Mouse (Mus musculus): ENCODE data around the gene Rita1. TPM values are rescaled to one million over a fixed set of nuclear protein-coding genes. Genes with fewer than 3 reads are reported as not detected.
A peak's percentile ranks its signal among the peaks of the same experiment; 100 is the strongest.

Rita1 gene
- polyA plus RNA-seq, 1 experiment = 8.0 TPM

DNA sequence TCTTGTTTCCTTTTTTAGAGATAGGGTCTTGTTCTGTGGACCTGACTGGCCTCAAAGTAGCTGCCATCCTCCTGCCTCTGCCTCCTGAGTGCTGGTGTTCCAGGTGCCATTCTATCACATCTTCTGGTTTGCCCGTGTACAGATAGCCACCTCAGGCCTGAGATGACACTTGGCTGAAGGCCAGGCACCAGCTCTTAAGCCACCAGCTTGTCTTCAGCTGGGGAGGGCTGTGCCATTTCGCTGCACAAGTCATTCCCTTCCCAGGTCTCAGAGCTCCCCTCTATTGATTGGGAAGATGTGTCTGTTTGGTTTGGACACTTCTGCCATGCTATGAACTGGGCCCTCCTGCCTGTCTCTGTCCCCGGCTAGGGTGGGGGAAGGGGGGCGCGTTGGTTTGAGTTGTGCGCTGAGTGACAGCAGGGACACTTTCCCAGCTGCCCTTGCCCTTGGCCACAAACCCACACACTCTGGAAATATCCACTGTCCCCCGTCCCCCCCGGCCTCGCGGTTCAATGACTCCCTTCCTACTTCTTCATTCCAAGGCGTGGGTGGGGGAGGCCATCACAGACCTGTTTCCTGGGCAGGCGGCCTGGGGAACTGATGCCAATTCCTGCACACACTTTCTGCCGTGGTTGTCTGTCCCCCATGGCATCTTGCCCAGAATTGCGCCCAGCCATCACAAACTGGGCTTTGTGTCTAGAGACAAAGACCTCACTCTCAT, 31.1 kb upstream of the Rita1 start:
- no peaks in the 10 kb centered on the region for H3K27me3 ChIP-seq (ENCODE audit: control insufficient read depth, insufficient read depth, low read length)
- WGBS = 14% methylated on average over 14 of the region's 14 CpGs
- no peak overlapping the region for H3K4me3 ChIP-seq (ENCODE audit: extremely low read depth, insufficient read depth, insufficient read length)
- H3K36me3 ChIP-seq (ENCODE audit: control insufficient read depth, insufficient read depth, low read length) = no peaks in the 10 kb centered on the region
- DNase-seq (ENCODE audit: low read depth in 1 of 2, low spot score in 2 of 2) = no peak
- peaks cover 18% of the 10 kb centered on the region; the same call in 1 of the 2 replicates for H3K4me1 ChIP-seq (ENCODE audit: control insufficient read depth, insufficient read depth, insufficient read length)
- no peak overlapping the region for H3K27ac ChIP-seq (ENCODE audit: insufficient read depth, low read length)
- TF ChIP-seq CTCF (IDR thresholded peaks at IDR 0.05; ENCODE audit: extremely low read depth, insufficient read depth, insufficient read length, insufficient replicate concordance) (no peak), POLR2A (IDR thresholded peaks at IDR 0.05; ENCODE audit: low read depth, low read length) (no peak)

DNA sequence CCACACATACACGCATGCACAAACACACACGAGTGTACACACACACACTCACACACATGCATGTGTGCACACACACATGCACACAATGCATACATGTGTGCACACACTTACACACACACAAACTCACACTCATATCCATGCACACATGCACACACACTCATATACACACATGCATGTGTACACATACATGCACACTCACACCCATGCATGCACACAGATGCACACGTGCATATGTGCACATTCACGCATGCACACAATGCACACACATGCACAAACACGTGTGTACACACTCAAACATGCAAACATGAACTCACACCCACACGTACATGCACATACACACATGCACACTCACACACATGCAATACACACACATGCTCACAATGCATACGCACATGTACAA, 27.7 kb upstream of the Rita1 start:
- TF ChIP-seq CTCF (IDR thresholded peaks at IDR 0.05; ENCODE audit: extremely low read depth, insufficient read depth, insufficient read length, insufficient replicate concordance) = no peak
- no peak for TF ChIP-seq POLR2A (IDR thresholded peaks at IDR 0.05; ENCODE audit: low read depth, low read length)
- H3K4me3 ChIP-seq (ENCODE audit: extremely low read depth, insufficient read depth, insufficient read length) = no peak overlapping the region
- H3K27me3 ChIP-seq (ENCODE audit: control insufficient read depth, insufficient read depth, low read length) = no peaks in the 10 kb centered on the region
- peaks cover 9% of the 10 kb centered on the region; the same call in 1 of the 2 replicates for H3K4me1 ChIP-seq (ENCODE audit: control insufficient read depth, insufficient read depth, insufficient read length)
- no peak for DNase-seq (ENCODE audit: low read depth in 1 of 2, low spot score in 2 of 2)
- no peak overlapping the region for H3K27ac ChIP-seq (ENCODE audit: insufficient read depth, low read length)
- H3K36me3 ChIP-seq (ENCODE audit: control insufficient read depth, insufficient read depth, low read length) = no peaks in the 10 kb centered on the region
- WGBS = 90% methylated on average over 7 of the region's 7 CpGs

DNA sequence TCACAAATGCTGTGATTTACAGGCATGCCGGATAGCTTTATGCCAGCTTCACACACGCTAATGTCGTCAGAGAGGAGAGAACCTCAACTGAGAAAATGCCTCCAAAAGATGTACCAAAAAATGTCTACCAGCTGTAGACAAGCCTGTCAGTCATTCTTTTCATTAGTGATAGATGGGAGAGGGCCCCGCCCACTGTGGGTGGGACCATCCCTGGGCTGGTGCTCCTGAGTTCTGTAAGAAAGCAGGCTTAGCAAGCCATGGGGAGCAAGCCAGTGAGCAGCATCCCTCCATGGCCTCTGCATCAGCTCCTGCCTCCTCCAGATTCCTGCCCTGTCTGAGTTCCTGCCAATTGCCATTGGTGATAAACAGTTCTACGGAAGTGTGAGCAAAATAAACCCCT, 23.2 kb upstream of the Rita1 start:
- no peak for DNase-seq (ENCODE audit: low read depth in 1 of 2, low spot score in 2 of 2)
- no peaks in the 10 kb centered on the region for H3K36me3 ChIP-seq (ENCODE audit: control insufficient read depth, insufficient read depth, low read length)
- no peak overlapping the region for H3K27ac ChIP-seq (ENCODE audit: insufficient read depth, low read length)
- 88% methylated on average over 5 of the region's 5 CpGs for WGBS
- peaks cover 13% of the 10 kb centered on the region; the same call in 1 of the 2 replicates for H3K4me1 ChIP-seq (ENCODE audit: control insufficient read depth, insufficient read depth, insufficient read length)
- no peak for TF ChIP-seq POLR2A (IDR thresholded peaks at IDR 0.05; ENCODE audit: low read depth, low read length)
- TF ChIP-seq CTCF (IDR thresholded peaks at IDR 0.05; ENCODE audit: extremely low read depth, insufficient read depth, insufficient read length, insufficient replicate concordance) = no peak
- no peak overlapping the region for H3K4me3 ChIP-seq (ENCODE audit: extremely low read depth, insufficient read depth, insufficient read length)
- H3K27me3 ChIP-seq (ENCODE audit: control insufficient read depth, insufficient read depth, low read length) = peaks cover 2% of the 10 kb centered on the region; the same call in 1 of the 2 replicates

- Histone ChIP-seq H3K36me3 (ENCODE audit: control insufficient read depth, insufficient read depth, low read length) (no peaks in the 10 kb centered on the region), H3K4me1 (ENCODE audit: control insufficient read depth, insufficient read depth, insufficient read length) (peaks cover 17% of the 10 kb centered on the region; the same call in 1 of the 2 replicates), H3K4me3 (ENCODE audit: extremely low read depth, insufficient read depth, insufficient read length) (no peak overlapping the region), H3K27ac (ENCODE audit: insufficient read depth, low read length) (no peak overlapping the region), H3K27me3 (ENCODE audit: control insufficient read depth, insufficient read depth, low read length) (peaks cover 2% of the 10 kb centered on the region; the same call in 1 of the 2 replicates)
- no peak for TF ChIP-seq POLR2A (IDR thresholded peaks at IDR 0.05; ENCODE audit: low read depth, low read length)
- no peak for TF ChIP-seq CTCF (IDR thresholded peaks at IDR 0.05; ENCODE audit: extremely low read depth, insufficient read depth, insufficient read length, insufficient replicate concordance)
- DNase-seq (ENCODE audit: low read depth in 1 of 2, low spot score in 2 of 2) = no peak
- WGBS = 38% methylated on average over 5 of the region's 5 CpGs
These were observed 22.5 kb upstream of the Rita1 start for GRCm38 (mm10) chr5:120634860-120635259.

- peaks cover 17% of the 10 kb centered on the region; the same call in 1 of the 2 replicates for H3K4me1 ChIP-seq (ENCODE audit: control insufficient read depth, insufficient read depth, insufficient read length)
- H3K4me3 ChIP-seq (ENCODE audit: extremely low read depth, insufficient read depth, insufficient read length) = no peak within 1 kb of the TSS
- no peak within 1 kb of the TSS for H3K27ac ChIP-seq (ENCODE audit: insufficient read depth, low read length)
- H3K36me3 ChIP-seq (ENCODE audit: control insufficient read depth, insufficient read depth, low read length) = no peaks in the 10 kb centered on the region
- no peak for DNase-seq (ENCODE audit: low read depth in 1 of 2, low spot score in 2 of 2)
- WGBS = 63% methylated on average over 9 of the region's 9 CpGs
- peaks cover 2% of the 10 kb centered on the region; the same call in 1 of the 2 replicates for H3K27me3 ChIP-seq (ENCODE audit: control insufficient read depth, insufficient read depth, low read length)
- TF ChIP-seq POLR2A (IDR thresholded peaks at IDR 0.05; ENCODE audit: low read depth, low read length) (no peak), CTCF (IDR thresholded peaks at IDR 0.05; ENCODE audit: extremely low read depth, insufficient read depth, insufficient read length, insufficient replicate concordance) (no peak)
These were observed 21.7 kb upstream of the Rita1 start, which contains the start of gene Cfap73 for GRCm38 (mm10) chr5:120634131-120634530. Gene Cfap73 (minus strand): TSS chr5:120634235.

DNA sequence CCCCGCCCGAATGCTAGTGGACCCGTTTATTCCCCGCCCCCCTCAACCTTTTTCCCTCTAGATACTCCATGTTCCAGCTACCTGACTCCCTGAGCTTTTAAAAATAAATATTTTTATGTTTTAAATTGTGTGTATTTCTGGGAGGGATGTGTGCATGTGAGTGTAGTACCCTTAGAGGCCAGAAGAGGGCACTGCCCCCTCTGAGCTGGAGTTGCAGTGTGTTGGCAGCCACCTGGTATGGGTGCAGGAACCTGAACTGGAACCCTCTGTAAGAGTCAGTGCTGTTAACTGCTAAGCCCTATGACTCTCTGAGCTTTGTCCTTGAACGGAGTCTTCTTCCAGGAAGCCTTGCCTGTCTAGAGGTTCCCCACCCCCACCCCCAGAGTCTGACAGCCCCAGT, 19.5 kb upstream of the Rita1 start:
- DNase-seq (ENCODE audit: low read depth in 1 of 2, low spot score in 2 of 2) = no peak
- Histone ChIP-seq H3K4me1 (ENCODE audit: control insufficient read depth, insufficient read depth, insufficient read length) (peaks cover 17% of the 10 kb centered on the region; the same call in 1 of the 2 replicates), H3K4me3 (ENCODE audit: extremely low read depth, insufficient read depth, insufficient read length) (no peak overlapping the region), H3K27ac (ENCODE audit: insufficient read depth, low read length) (no peak overlapping the region), H3K27me3 (ENCODE audit: control insufficient read depth, insufficient read depth, low read length) (peaks cover 2% of the 10 kb centered on the region; the same call in 1 of the 2 replicates), H3K36me3 (ENCODE audit: control insufficient read depth, insufficient read depth, low read length) (peaks cover 11% of the 10 kb centered on the region)
- 97% methylated on average over 5 of the region's 5 CpGs for WGBS
- TF ChIP-seq CTCF (IDR thresholded peaks at IDR 0.05; ENCODE audit: extremely low read depth, insufficient read depth, insufficient read length, insufficient replicate concordance) = no peak
- TF ChIP-seq POLR2A (IDR thresholded peaks at IDR 0.05; ENCODE audit: low read depth, low read length) = no peak

DNA sequence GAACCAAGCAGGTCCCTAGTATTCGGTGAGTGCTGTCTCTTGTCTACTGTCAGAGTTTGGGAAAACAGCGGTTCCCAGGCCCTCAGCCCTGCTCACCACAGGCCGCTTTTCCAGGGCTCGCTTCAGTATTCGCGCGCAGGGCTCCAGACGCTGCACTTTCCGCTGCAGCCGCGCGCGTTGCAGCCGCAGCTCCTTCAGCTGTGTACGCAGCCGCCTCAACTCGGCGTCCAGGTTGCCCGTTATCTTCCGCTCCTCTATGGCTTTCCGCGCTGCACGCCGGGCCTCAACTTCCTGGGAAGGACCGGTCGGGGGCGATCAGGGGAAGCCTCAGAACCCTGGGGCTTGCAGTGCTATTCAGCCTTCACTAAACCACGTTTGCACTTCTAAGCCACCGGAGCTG, 18.7 kb upstream of the Rita1 start:
- Histone ChIP-seq H3K27me3 (ENCODE audit: control insufficient read depth, insufficient read depth, low read length) (peaks cover 2% of the 10 kb centered on the region; the same call in 1 of the 2 replicates), H3K36me3 (ENCODE audit: control insufficient read depth, insufficient read depth, low read length) (peaks cover 19% of the 10 kb centered on the region), H3K4me3 (ENCODE audit: extremely low read depth, insufficient read depth, insufficient read length) (peak overlapping the region; percentile 11; the same call in 1 of the 2 replicates), H3K4me1 (ENCODE audit: control insufficient read depth, insufficient read depth, insufficient read length) (peaks cover 17% of the 10 kb centered on the region; the same call in 1 of the 2 replicates), H3K27ac (ENCODE audit: insufficient read depth, low read length) (no peak overlapping the region)
- WGBS = 3% methylated on average over 29 of the region's 29 CpGs
- DNase-seq (ENCODE audit: low read depth in 1 of 2, low spot score in 2 of 2) = no peak
- TF ChIP-seq CTCF (IDR thresholded peaks at IDR 0.05; ENCODE audit: extremely low read depth, insufficient read depth, insufficient read length, insufficient replicate concordance) = no peak
- no peak for TF ChIP-seq POLR2A (IDR thresholded peaks at IDR 0.05; ENCODE audit: low read depth, low read length)
